8 mouse cellular contexts compared by ENCODE assay signal in the genomic region with DNA sequence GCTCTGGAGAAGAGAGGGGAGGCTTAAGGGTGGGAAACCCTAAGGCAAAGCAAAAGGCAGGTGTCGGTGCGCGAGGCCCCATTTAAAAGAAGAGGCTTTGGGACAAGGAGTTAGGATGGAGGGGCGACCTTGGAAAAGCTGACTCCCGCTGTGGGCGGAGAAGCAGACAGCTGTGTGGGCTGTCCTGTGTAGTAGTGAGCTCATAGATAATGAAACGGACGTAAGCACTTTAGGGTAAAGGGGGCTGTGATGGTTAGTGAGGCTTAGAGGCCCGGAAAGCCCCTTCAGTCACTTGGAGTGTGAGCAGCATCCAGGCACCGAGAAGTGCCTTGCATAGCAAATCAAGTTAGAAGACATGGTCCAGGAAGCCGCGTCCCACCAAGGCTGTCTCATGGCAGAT. TPM values are rescaled to one million over a fixed set of nuclear protein-coding genes. Genes with fewer than 3 reads are reported as not detected.
DNase-seq lines count a peak whose midpoint lies in the region; ATAC-seq lines count a peak whose summit lies in the region.

A gene (minus strand): TSS at position 167 of the 400 bp plus-strand sequence.

- ATAC-seq in inflammation-experienced regulatory T-cells, adult 6 months: peak; percentile 67
- no peak for ATAC-seq in megakaryocyte progenitor cell, adult 5-6 weeks (replicated peaks; ENCODE audit: poor library complexity)

- no peak for DNase-seq in layer of hippocampus, adult 8-10 months (ENCODE audit: low spot score in 2 of 2)
- no peak for DNase-seq in layer of hippocampus, adult 11-12 months (ENCODE audit: low spot score)
- no peak for DNase-seq in adrenal gland, adult 8-10 months
- DNase-seq in gastrocnemius, adult 8-10 months (ENCODE audit: low spot score in 2 of 2): no peak
- no peak for DNase-seq in right cerebral cortex, postnatal 36 days (ENCODE audit: low spot score in 2 of 2)
- no peak for DNase-seq in retina, postnatal 1 day

RNA-seq across cellular contexts. Expression of the gene that starts here (rescaled TPM):
- 10 to 100 TPM; 20.4 to 25.2 (median 22.5) TPM for total RNA-seq in layer of hippocampus, adult 8-10 months (2022)
- total RNA-seq in adrenal gland, adult 8-10 months (2022): 10 to 100 TPM; 29.0 to 32.1 (median 30.3) TPM
- total RNA-seq in gastrocnemius, adult 8-10 months (2022): 10 to 100 TPM; 13.3 to 16.6 (median 15.8) TPM
- 10 to 100 TPM; 14.2 to 21.0 (median 15.1) TPM for polyA plus RNA-seq in inflammation-experienced regulatory T-cells, adult 6 months (2017; shearing (Covaris generic))
- total RNA-seq in megakaryocyte progenitor cell, adult 5-6 weeks (2015): 17.4 and 17.8 TPM in 2 replicates
- total RNA-seq in megakaryocyte progenitor cell, adult 5-6 weeks (2017): 20.2 and 25.5 TPM in 2 replicates
